Mouse (Mus musculus) CH12.LX (cell line): ENCODE data around the gene Fasn.

Source experiments
- CTCF ChIP-seq, 2 experiments: IDR thresholded peaks in 1 of 2; conservative IDR thresholded peaks in 1 of 2; 2 replicates each; pipeline ENCODE4 v1.5.1; 2011 to 2012; ENCODE audit warnings: low read depth in 2 of 2, low read length in 2 of 2, improper control_type of control experiment in 1 of 2, inconsistent platforms in 1 of 2, mild to moderate bottlenecking in 1 of 2, moderate library complexity in 1 of 2
- POLR2A ChIP-seq: IDR thresholded peaks from 2 replicates; pipeline ENCODE4 v1.6.1; 2011; ENCODE audit warnings: low read depth, mild to moderate bottlenecking, improper control_type of control experiment, low read length
- TBP ChIP-seq: conservative IDR thresholded peaks from 2 replicates; pipeline ENCODE4 v1.6.1; 2011; ENCODE audit warnings: low read depth, low read length, improper control_type of control experiment

GRCm38 (mm10) chr11:120795756-120796613, 28.4 kb downstream of the Fasn start, which contains the start of gene Dus1l:
- TF ChIP-seq CTCF (conservative IDR thresholded peaks at IDR 0.05 in 1 of 2, IDR thresholded peaks at IDR 0.05 in 1 of 2; ENCODE audit: low read depth in 2 of 2, low read length in 2 of 2) (no peak), POLR2A (peak; percentile 98), TBP (peak; percentile 94)
